Mouse (Mus musculus) erythroid progenitor cell, adult 5-6 weeks (primary cell): ENCODE data around the gene Slc22a1. TPM values are rescaled to one million over a fixed set of nuclear protein-coding genes. Genes with fewer than 3 reads are reported as not detected.

Source experiments
- ATAC-seq: replicated peaks from 2 replicates; pipeline ENCODE4 v1.8.0; 2016; ENCODE audit warnings: moderate number of reproducible peaks, mild to moderate bottlenecking, moderate TSS enrichment, inconsistent platforms; ENCODE audit not compliant: poor library complexity, low FRiP score, severe bottlenecking
- total RNA-seq, 2 experiments: library from RNA; stranded (forward) in 1 of 2; stranded (reverse) in 1 of 2; fragments of 150-400 nt in 1 of 2; fragments of 186-747, 209-891 nt in 1 of 2; gene quantifications; 2 replicates each; pipeline versions ENCODE4 v1.2.3 to v1.2.4; 2015 to 2017; ENCODE audit warnings: low replicate concordance in 2 of 2

The Slc22a1 gene
- not detected in 2 replicates for total RNA-seq (2015; ENCODE audit: low replicate concordance)
- 0.26 TPM in 1 of 2 replicates, not detected in the other for total RNA-seq (2017; ENCODE audit: low replicate concordance)

DNA sequence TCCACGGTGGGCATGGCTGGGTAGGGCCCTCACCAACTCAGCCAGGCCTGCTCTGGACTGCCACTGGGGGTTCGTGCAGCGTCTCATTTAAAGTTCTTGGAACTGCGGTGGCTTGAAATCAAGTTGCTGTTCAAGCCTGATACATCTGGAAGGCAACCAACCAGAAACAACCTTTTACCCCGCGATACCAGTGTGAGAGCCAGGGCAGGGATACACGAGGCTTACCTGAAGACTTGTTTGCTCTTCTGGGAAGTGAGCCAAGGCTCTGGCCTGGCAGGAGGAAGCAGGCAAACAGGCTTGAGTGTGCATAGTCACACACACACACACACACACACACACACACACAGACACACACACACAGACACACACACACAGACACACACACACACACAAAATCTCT lies at the start of gene Slc22a1:
Slc22a1 (minus strand) TSS at position 184 of the 400 bp plus-strand sequence.
- ATAC-seq: no peak

GRCm38 (mm10) chr17:12724767-12725744 lies 49.4 kb upstream of the Slc22a1 start:
- no peak for ATAC-seq

DNA sequence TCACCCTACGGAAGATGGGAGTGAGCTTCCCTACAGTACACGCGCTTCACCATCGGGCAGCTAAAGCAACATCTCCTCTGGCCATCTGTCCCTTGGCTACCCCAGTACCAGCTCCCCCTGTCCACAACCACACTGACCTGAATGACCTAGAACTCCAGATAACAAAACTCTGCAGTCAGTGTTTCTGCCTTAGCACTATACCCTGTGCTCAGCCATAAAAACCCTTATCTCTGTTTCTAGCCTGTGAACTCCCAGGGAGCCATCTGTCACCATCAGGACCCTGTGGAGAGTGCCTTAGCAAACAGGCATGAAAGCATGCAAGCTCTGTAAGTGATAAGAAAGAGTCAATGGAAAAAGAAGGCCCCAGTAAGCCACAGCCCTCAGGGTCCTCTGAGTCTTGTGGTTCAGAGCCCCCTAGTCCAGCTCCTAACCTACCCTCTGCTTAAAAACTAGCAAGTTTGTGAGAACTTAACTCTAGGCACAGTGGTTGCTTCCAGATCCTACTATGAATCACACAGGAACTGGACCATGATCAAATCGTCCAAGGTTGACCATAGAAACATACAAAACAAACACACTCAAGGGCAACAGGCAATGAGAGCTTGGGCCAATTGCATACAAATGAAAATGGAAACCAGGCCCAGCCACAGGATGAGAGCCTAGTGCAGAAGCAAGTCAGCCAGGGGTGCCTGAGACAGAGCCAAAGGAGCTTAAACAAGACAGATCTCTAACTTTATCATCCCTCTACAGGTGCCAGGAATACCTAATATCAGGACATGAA lies 48.5 kb upstream of the Slc22a1 start:
- ATAC-seq: no peak

DNA sequence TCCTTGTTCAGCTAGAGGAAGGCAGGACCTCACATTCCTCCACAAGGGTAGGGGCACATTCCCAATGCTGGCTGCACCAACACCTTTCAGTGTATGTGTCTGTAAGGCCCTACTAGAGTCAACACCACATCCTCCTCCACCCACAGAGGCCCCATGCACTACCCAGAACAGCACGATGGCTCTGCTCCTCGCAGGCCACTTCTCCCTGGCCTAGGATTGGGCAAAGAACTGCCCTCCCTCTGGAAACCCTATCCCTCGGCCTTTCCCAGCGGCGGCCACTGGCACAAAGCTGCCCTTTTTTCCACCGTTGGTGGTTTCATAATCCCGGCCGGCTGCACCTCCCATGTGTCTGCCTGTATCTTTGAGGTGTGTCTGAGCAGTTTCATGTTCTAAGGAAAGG lies 47.0 kb upstream of the Slc22a1 start:
- no peak for ATAC-seq

GRCm38 (mm10) chr17:12721118-12721886 lies 45.7 kb upstream of the Slc22a1 start:
- ATAC-seq: no peak

DNA sequence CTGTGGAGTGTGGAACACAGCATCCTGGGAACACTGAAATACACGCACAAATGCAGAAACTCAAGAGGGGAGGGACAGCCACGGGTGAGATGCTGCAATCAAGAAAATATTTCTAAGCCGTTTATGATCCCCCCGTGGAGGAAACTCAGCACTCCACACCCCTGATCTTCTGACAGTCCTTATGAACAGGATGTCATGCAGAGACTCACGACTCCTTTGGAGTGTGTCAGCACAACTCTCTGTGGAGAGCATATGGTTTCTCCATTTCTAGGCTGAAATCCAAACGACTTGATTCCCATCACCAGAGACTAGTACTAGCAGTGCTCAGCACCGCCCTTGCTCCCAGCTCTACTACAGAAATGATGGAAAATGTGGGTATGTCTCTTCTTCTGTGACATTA lies 42.6 kb upstream of the Slc22a1 start:
- no peak for ATAC-seq

- no peak for ATAC-seq
Measured at GRCm38 (mm10) chr17:12717445-12717844, 41.8 kb upstream of the Slc22a1 start.

DNA sequence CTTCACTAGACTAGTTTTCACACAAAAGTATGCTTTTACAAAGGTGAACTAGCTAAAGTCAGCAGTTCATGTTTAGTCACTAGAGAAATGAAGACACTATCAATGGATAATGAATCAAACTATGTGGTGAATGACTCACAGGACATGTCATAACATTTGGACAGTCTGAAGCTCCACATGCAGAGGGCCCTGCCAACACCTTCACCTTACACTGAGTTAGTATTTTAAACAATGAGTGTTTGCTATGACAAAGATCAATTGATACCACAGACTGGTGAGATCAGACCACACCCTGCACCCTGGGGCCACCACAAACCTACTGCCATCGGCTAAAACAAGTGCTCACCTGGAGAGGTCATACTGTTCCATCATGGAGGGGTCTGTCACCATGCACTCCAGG lies 39.4 kb upstream of the Slc22a1 start:
- no peak for ATAC-seq

GRCm38 (mm10) chr17:12714080-12714561 lies 38.5 kb upstream of the Slc22a1 start:
- no peak for ATAC-seq

DNA sequence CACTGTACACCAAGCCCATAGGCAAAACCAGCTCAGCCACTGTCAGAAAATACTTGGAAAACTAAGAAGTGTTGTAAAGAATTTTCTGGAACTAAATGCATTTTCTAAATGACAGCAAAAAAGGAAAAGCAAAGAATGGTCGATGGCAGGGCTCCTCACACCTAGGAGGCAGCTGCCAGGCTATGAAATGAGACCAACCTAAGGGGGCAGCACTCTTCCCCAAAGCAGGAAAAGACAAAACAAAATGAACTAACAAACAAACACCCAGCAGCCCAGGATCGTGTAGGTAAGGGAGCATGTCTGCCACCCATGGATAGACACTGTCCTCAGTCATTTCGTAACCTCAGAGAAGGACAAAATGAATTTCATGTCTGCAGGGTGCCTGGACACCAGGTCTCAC lies 37.4 kb upstream of the Slc22a1 start:
- no peak for ATAC-seq

DNA sequence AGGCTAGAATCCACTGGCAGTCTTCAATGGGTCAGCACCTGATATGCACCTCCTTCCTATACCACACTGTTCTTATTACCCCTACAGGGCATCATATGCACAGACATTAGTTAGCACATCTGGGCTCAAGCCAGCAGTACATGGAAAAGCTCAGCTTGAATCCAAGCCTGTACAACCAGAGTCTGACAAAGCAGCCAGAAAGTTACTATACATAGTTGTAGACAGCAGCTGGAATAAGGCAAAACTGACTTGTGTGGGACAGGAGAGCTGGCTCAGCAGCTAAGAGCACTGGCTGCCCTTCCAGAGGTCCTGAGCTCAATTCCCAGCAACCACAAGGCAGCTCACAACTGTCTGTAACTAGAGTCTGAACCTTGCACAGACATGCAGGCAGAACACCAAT lies 36.6 kb upstream of the Slc22a1 start:
- ATAC-seq: no peak

- ATAC-seq: no peak
Measured at GRCm38 (mm10) chr17:12710976-12711375, 35.3 kb upstream of the Slc22a1 start.

GRCm38 (mm10) chr17:12710050-12710780 lies 34.6 kb upstream of the Slc22a1 start:
- ATAC-seq: no peak

DNA sequence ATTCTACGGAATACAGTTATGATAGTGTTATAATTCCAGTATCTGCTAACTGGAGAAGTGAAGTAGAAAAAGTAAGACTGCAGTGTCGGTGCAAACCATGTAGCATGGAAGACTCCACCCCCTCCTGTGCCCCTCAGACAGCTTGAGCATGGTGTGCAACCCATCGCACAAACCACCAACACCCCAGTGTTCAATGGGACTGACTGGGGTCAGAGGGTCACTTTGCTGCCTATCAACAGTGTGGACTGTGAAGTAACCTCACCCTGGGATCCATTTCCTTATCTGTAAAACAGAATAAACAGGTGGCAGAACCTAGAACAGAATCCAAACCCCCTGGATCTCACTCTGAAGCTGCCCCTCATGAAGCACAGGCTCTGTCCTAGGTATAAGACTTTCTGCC lies 32.8 kb upstream of the Slc22a1 start:
- ATAC-seq: no peak

- no peak for ATAC-seq
Measured at GRCm38 (mm10) chr17:12706590-12707049, 31.0 kb upstream of the Slc22a1 start.

- ATAC-seq: no peak
Measured at GRCm38 (mm10) chr17:12702901-12703300, 27.3 kb upstream of the Slc22a1 start.

GRCm38 (mm10) chr17:12700373-12700772 lies 24.7 kb upstream of the Slc22a1 start:
- no peak for ATAC-seq

DNA sequence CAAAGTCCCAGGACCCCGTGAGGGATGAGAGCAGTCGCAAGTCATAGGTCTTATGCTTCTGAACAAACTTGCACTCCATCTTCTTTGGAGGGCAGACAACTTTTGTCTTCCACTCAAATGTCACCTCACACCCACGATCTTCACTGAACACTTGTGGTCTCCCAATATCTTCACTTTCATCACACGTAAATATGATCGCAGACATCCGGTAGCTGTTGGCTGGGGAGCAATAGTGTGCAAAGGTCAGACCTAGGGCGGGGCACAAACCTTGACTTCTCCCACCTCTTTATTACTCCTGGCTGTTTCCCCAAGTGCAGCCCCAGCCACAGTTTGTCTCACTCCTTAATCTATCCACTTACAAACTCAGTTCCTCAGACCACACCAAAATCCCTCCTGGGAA lies 16.3 kb upstream of the Slc22a1 start:
- no peak for ATAC-seq

DNA sequence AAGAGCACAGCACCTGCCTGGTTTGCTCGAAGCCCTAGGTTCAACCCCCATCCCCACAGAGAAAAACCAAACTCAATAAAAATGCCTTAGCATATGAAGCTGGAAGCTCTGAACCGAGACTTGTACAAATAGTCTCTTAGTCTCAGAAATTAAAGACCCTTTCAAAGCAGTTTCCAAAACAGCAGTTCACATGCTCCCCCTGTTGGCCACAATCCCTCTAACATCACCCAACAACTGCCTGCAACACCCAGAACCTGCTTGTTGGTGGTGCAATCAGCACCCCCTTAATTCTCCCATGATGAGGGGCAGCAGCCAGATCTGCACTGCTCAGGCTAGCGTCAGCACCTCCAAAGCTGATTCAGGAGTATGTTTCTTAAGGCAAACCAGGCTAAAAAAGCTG lies 13.9 kb upstream of the Slc22a1 start:
- no peak for ATAC-seq
